Mouse (Mus musculus): ENCODE measurements around the gene Slc16a7.

Slc16a7 gene

GRCm38 (mm10) chr10:125324149-125324834 lies 65.0 kb downstream of the Slc16a7 start:
- DNase-seq (ENCODE audit: low spot score in 2 of 2), result no peak

- DNase-seq (ENCODE audit: low spot score in 2 of 2), result no peak
Measured at GRCm38 (mm10) chr10:125321446-125322428, 67.5 kb downstream of the Slc16a7 start.

- DNase-seq (ENCODE audit: low spot score in 2 of 2), result peak in 1 of 2 experiments; percentile 41
Measured at GRCm38 (mm10) chr10:125317317-125317716, 71.9 kb downstream of the Slc16a7 start.

- no peak for DNase-seq (ENCODE audit: low spot score in 2 of 2)
Measured at GRCm38 (mm10) chr10:125310855-125311254, 78.4 kb downstream of the Slc16a7 start.

GRCm38 (mm10) chr10:125298036-125298435 lies 91.2 kb downstream of the Slc16a7 start:
- peak in 1 of 2 experiments; percentile 34 for DNase-seq (ENCODE audit: low spot score in 2 of 2)

GRCm38 (mm10) chr10:125290320-125290719 lies 98.9 kb downstream of the Slc16a7 start:
- DNase-seq (ENCODE audit: low spot score in 2 of 2), result no peak

- DNase-seq (ENCODE audit: low spot score in 2 of 2), result no peak
Measured at GRCm38 (mm10) chr10:125288560-125288959, 100.7 kb downstream of the Slc16a7 start.

GRCm38 (mm10) chr10:125285386-125285785 lies 103.9 kb downstream of the Slc16a7 start:
- DNase-seq (ENCODE audit: low spot score in 2 of 2), result no peak

GRCm38 (mm10) chr10:125275149-125275848 lies 114.0 kb downstream of the Slc16a7 start:
- no peak for DNase-seq (ENCODE audit: low spot score in 2 of 2)

- DNase-seq (ENCODE audit: low spot score in 2 of 2), result no peak
Measured at GRCm38 (mm10) chr10:125274519-125275148, 114.6 kb downstream of the Slc16a7 start.

- no peak for DNase-seq (ENCODE audit: low spot score in 2 of 2)
Measured at GRCm38 (mm10) chr10:125273759-125274158, 115.5 kb downstream of the Slc16a7 start.

GRCm38 (mm10) chr10:125271448-125271847 lies 117.8 kb downstream of the Slc16a7 start:
- no peak for DNase-seq (ENCODE audit: low spot score in 2 of 2)

- DNase-seq (ENCODE audit: low spot score in 2 of 2), result no peak
Measured at GRCm38 (mm10) chr10:125270266-125270665, 119.0 kb downstream of the Slc16a7 start.

GRCm38 (mm10) chr10:125266322-125266721 lies 122.9 kb downstream of the Slc16a7 start:
- no peak for DNase-seq (ENCODE audit: low spot score in 2 of 2)

GRCm38 (mm10) chr10:125265901-125266300 lies 123.4 kb downstream of the Slc16a7 start:
- DNase-seq (ENCODE audit: low spot score in 2 of 2), result no peak

- no peak for DNase-seq (ENCODE audit: low spot score in 2 of 2)
Measured at GRCm38 (mm10) chr10:125265467-125265866, 123.8 kb downstream of the Slc16a7 start.

GRCm38 (mm10) chr10:125264938-125265337 lies 124.3 kb downstream of the Slc16a7 start:
- DNase-seq (ENCODE audit: low spot score in 2 of 2), result no peak

- no peak for DNase-seq (ENCODE audit: low spot score in 2 of 2)
Measured at GRCm38 (mm10) chr10:125255904-125256303, 133.4 kb downstream of the Slc16a7 start.

- DNase-seq (ENCODE audit: low spot score in 2 of 2), result no peak
Measured at GRCm38 (mm10) chr10:125214536-125214935, 174.7 kb downstream of the Slc16a7 start.

GRCm38 (mm10) chr10:125213805-125214204 lies 175.5 kb downstream of the Slc16a7 start:
- no peak for DNase-seq (ENCODE audit: low spot score in 2 of 2)

GRCm38 (mm10) chr10:125187544-125187943 lies 201.7 kb downstream of the Slc16a7 start:
- no peak for DNase-seq (ENCODE audit: low spot score in 2 of 2)

GRCm38 (mm10) chr10:125185387-125185786 lies 203.9 kb downstream of the Slc16a7 start:
- no peak for DNase-seq (ENCODE audit: low spot score in 2 of 2)

Data from spleen, postnatal 4 days (tissue).